Mouse (Mus musculus) small intestine, adult 10 weeks (tissue): Measurements from ENCODE around the gene Ins1. TPM values are rescaled to one million over a fixed set of nuclear protein-coding genes. Genes with fewer than 3 reads are reported as not detected.

Experiments used
- polyA plus RNA-seq: library from polyadenylated mRNA; stranded (reverse); fragments of 350-450 nt; fragmentation: Illumina TruSeq; extraction: RNeasy Lipid Tissue Mini Kit (QIAGEN cat#74804); gene quantifications from one replicate; pipeline ENCODE4 v1.2.3, GENCODE M21; 2014; ENCODE audit warnings: low replicate concordance

Gene Ins1
- not detected for polyA plus RNA-seq

GRCm38 (mm10) chr19:52263997-52264396 is at the start of gene Ins1:
Ins1 (plus strand) TSS chr19:52264297.

